Mouse (Mus musculus) heart, adult 2 months (tissue): ENCODE data around the gene Tor3a. TPM values are rescaled to one million over a fixed set of nuclear protein-coding genes. Genes with fewer than 3 reads are reported as not detected.

Experiments
- DNase-seq, 2 experiments: peaks; one replicate each; pipeline ENCODE4 v3.0.0; 2021
- H3K27ac ChIP-seq: fragments of 200-600 bp; 2 replicates; pipeline ENCODE4 v1.8.1; 2022
- H3K27me3 ChIP-seq: fragments of 200-500 bp; 2 replicates; pipeline ENCODE4 v1.6.1; 2012; ENCODE audit warnings: mild to moderate bottlenecking, low read length, inconsistent platforms, mixed read lengths; ENCODE audit not compliant: control insufficient read depth, insufficient read depth
- H3K36me3 ChIP-seq: fragments of 200-500 bp; 2 replicates; pipeline ENCODE4 v1.6.1; 2012; ENCODE audit warnings: low read length, inconsistent platforms; ENCODE audit not compliant: control insufficient read depth, insufficient read depth
- H3K4me1 ChIP-seq: fragments of 200-500 bp; 2 replicates; pipeline ENCODE4 v1.6.1; 2011; ENCODE audit warnings: low read length; ENCODE audit not compliant: control insufficient read depth, insufficient read depth
- H3K4me3 ChIP-seq: fragments of 200-600 bp; 2 replicates; pipeline ENCODE4 v1.8.1; 2022
- H3K79me2 ChIP-seq: fragments of 200-500 bp; replicated peaks from 2 replicates; pipeline ENCODE4 v1.6.1; 2012; ENCODE audit warnings: mild to moderate bottlenecking, inconsistent platforms, low read length, moderate library complexity, mixed read lengths; ENCODE audit not compliant: control insufficient read depth, insufficient read depth
- H3K9ac ChIP-seq: fragments of 200-500 bp; 2 replicates; pipeline ENCODE4 v1.6.1; 2012; ENCODE audit warnings: low read depth, mild to moderate bottlenecking, control low read depth, inconsistent platforms, low read length, mixed read lengths
- CTCF ChIP-seq: fragments of 200-600 bp; IDR thresholded peaks from 2 replicates; pipeline ENCODE4 v1.8.1; 2022; ENCODE audit warnings: antibody characterized with exemption, mild to moderate bottlenecking, moderate library complexity
- EP300 ChIP-seq: fragments of 200-500 bp; IDR thresholded peaks from 2 replicates; pipeline ENCODE4 v1.6.1; 2011; ENCODE audit warnings: low read depth, low read length, control low read depth; ENCODE audit not compliant: insufficient read depth
- POLR2A ChIP-seq: fragments of 200-500 bp; IDR thresholded peaks from 2 replicates; pipeline ENCODE4 v1.6.1; 2011; ENCODE audit warnings: mild to moderate bottlenecking, low read depth, low read length, control low read depth; ENCODE audit not compliant: insufficient read depth
- WGBS: fragments of 180-500 bp; shearing (Covaris S2); methylation state at CpG from one replicate; pipeline ENCODE4 v1.1.7; 2018; 5-methylcytosine and 5-hydroxymethylcytosine counted together
- intact Hi-C: fragments of 180-260 bp; cut with DNase I; formaldehyde crosslinking; loops from one replicate; pipeline ENCODE4 v1.15.1; 2025
- polyA plus RNA-seq: library from polyadenylated mRNA; depleted of rRNA; stranded (reverse); fragments of >200 nt; gene quantifications from 2 replicates; pipeline ENCODE4 v1.2.3, GENCODE M21; 2012
- total RNA-seq, 2 experiments: library from RNA; stranded (reverse); gene quantifications; 2 replicates each; pipeline ENCODE4 v1.2.3; 2021

Tor3a gene
- total and polyA plus RNA-seq, 3 experiments: 8.3 to 11.6 (median 8.9) TPM

GRCm38 (mm10) chr1:156633095-156633494 is 41.1 kb downstream of the Tor3a start:
- no peaks in the 10 kb centered on the region for H3K36me3 ChIP-seq
- intact Hi-C loops: loop anchor here (1.0 to 5.0 kb wide), 5 partner anchors 51 to 546 kb away; no protein-coding TSS in a partner anchor

GRCm38 (mm10) chr1:156630965-156631364 is 43.2 kb downstream of the Tor3a start:
- Histone ChIP-seq H3K4me1 (no peaks in the 10 kb centered on the region; the same call in 1 of the 2 replicates), H3K27me3 (no peaks in the 10 kb centered on the region), H3K27ac (no peak overlapping the region), H3K36me3 (no peaks in the 10 kb centered on the region), H3K79me2 (no peaks in the 10 kb centered on the region), H3K4me3 (no peak overlapping the region), H3K9ac (no peak overlapping the region)
- intact Hi-C loops: loop anchor here (5.0 kb wide), 3 partner anchors 49 to 544 kb away; no protein-coding TSS in a partner anchor
- no peak for DNase-seq
- TF ChIP-seq CTCF (peak; percentile 61), EP300 (no peak)

More at GRCm38 (mm10) chr1:156633095-156633494, 41.1 kb downstream of the Tor3a start:
- Histone ChIP-seq H3K4me1 (no peaks in the 10 kb centered on the region; the same call in 1 of the 2 replicates), H3K4me3 (no peak overlapping the region), H3K9ac (no peak overlapping the region), H3K27me3 (no peaks in the 10 kb centered on the region), H3K79me2 (no peaks in the 10 kb centered on the region), H3K27ac (no peak overlapping the region)
- 75% methylated on average over 10 of the region's 10 CpGs for WGBS
- peak in 1 of 2 experiments; percentile 40 for DNase-seq
- TF ChIP-seq POLR2A (no peak), EP300 (0 out of 2 replicates have a peak, but pooled peaks have one; percentile 14), CTCF (peak; percentile 84)

GRCm38 (mm10) chr1:156629984-156630383 is 44.2 kb downstream of the Tor3a start:
- no peaks in the 10 kb centered on the region for H3K79me2 ChIP-seq
- H3K36me3 ChIP-seq: no peaks in the 10 kb centered on the region
- H3K4me3 ChIP-seq: no peak overlapping the region
- 87% methylated on average over 8 of the region's 8 CpGs for WGBS
- TF ChIP-seq CTCF (no peak), POLR2A (no peak), EP300 (no peak)
- intact Hi-C loops: loop anchor here (1.0 to 5.0 kb wide), 4 partner anchors 48 to 543 kb away; no protein-coding TSS in a partner anchor
- no peak overlapping the region for H3K9ac ChIP-seq
- H3K27ac ChIP-seq: no peak overlapping the region
- no peaks in the 10 kb centered on the region; the same call in 1 of the 2 replicates for H3K4me1 ChIP-seq
- DNase-seq: no peak
- H3K27me3 ChIP-seq: no peaks in the 10 kb centered on the region

GRCm38 (mm10) chr1:156626729-156627128 is 47.4 kb downstream of the Tor3a start:
- Histone ChIP-seq H3K4me1 (peaks cover 3% of the 10 kb centered on the region), H3K4me3 (no peak overlapping the region), H3K27me3 (no peaks in the 10 kb centered on the region), H3K36me3 (peaks cover 4% of the 10 kb centered on the region), H3K9ac (no peak overlapping the region), H3K79me2 (no peaks in the 10 kb centered on the region), H3K27ac (no peak overlapping the region)
- no peak for DNase-seq
- WGBS: 79% methylated on average over 4 of the region's 4 CpGs
- intact Hi-C loops: no loop called here
- TF ChIP-seq EP300 (no peak), CTCF (peak; percentile 50)

GRCm38 (mm10) chr1:156624231-156624630 is 49.9 kb downstream of the Tor3a start:
- Histone ChIP-seq H3K27ac (no peak overlapping the region), H3K27me3 (no peaks in the 10 kb centered on the region)

GRCm38 (mm10) chr1:156620951-156621350 is 53.2 kb downstream of the Tor3a start:
- intact Hi-C loops: no loop called here
- peaks cover 4% of the 10 kb centered on the region for H3K36me3 ChIP-seq
- TF ChIP-seq POLR2A (no peak), EP300 (no peak), CTCF (no peak)
- H3K4me3 ChIP-seq: no peak overlapping the region
- 78% methylated on average over 3 of the region's 3 CpGs for WGBS
- peaks cover 10% of the 10 kb centered on the region for H3K4me1 ChIP-seq
- H3K9ac ChIP-seq: no peak overlapping the region
- H3K79me2 ChIP-seq: no peaks in the 10 kb centered on the region; the same call in 1 of the 2 replicates
- no peak for DNase-seq
- no peaks in the 10 kb centered on the region for H3K27me3 ChIP-seq
- H3K27ac ChIP-seq: no peak overlapping the region

More at GRCm38 (mm10) chr1:156624231-156624630, 49.9 kb downstream of the Tor3a start:
- H3K9ac ChIP-seq: no peak overlapping the region
- peaks cover 3% of the 10 kb centered on the region for H3K4me1 ChIP-seq
- no peaks in the 10 kb centered on the region; the same call in 1 of the 2 replicates for H3K79me2 ChIP-seq
- DNase-seq: no peak
- H3K36me3 ChIP-seq: peaks cover 4% of the 10 kb centered on the region
- TF ChIP-seq POLR2A: no peak
- TF ChIP-seq CTCF: no peak
- TF ChIP-seq EP300: no peak
- intact Hi-C loops: no loop called here
- H3K4me3 ChIP-seq: no peak overlapping the region
- WGBS: 12% methylated on average over 1 of the region's 1 CpGs
